Mouse (Mus musculus) forebrain, embryonic 12.5 days (tissue): ENCODE measurements around the gene Pde4c. TPM values are rescaled to one million over a fixed set of nuclear protein-coding genes. Genes with fewer than 3 reads are reported as not detected.

ENCODE experiments used
- ATAC-seq: fragments of 200-750 bp; cut with Nextera tagmentation; 2 replicates; pipeline ENCODE4 v1.8.0; 2017; ENCODE audit warnings: moderate TSS enrichment; ENCODE audit not compliant: low FRiP score
- H3K27ac ChIP-seq: fragments of 300-500 bp; sonication (generic); 2 replicates; pipeline ENCODE4 v1.5.1; 2016; ENCODE audit warnings: mild to moderate bottlenecking
- H3K27me3 ChIP-seq: fragments of 300-500 bp; sonication (generic); 2 replicates; pipeline ENCODE4 v1.6.1; 2016; ENCODE audit warnings: mild to moderate bottlenecking
- H3K36me3 ChIP-seq: fragments of 300-500 bp; sonication (generic); replicated peaks from 2 replicates; pipeline ENCODE4 v1.6.1; 2016; ENCODE audit warnings: mild to moderate bottlenecking
- H3K4me1 ChIP-seq: fragments of 300-500 bp; sonication (generic); 2 replicates; pipeline ENCODE4 v1.6.1; 2016
- H3K4me2 ChIP-seq: fragments of 300-500 bp; sonication (generic); 2 replicates; pipeline ENCODE4 v1.6.1; 2016; ENCODE audit warnings: mild to moderate bottlenecking, moderate library complexity
- H3K4me3 ChIP-seq: fragments of 300-500 bp; sonication (generic); replicated peaks from 2 replicates; pipeline ENCODE4 v1.5.1; 2016; ENCODE audit warnings: mild to moderate bottlenecking
- H3K9ac ChIP-seq: fragments of 300-500 bp; sonication (generic); 2 replicates; pipeline ENCODE4 v1.6.1; 2016; ENCODE audit warnings: mild to moderate bottlenecking
- H3K9me3 ChIP-seq: fragments of 300-500 bp; sonication (generic); 2 replicates; pipeline ENCODE4 v1.6.1; 2016
- WGBS: fragments of 180-500 bp; shearing (Covaris S2); methylation state at CpG from one replicate; pipeline ENCODE4 v1.1.7; 2016; 5-methylcytosine and 5-hydroxymethylcytosine counted together
- polyA plus RNA-seq: library from polyadenylated mRNA; unstranded; fragments of >200 nt; fragmentation: Nextera tagmentation; extraction: Ambion mirVana; gene quantifications from 2 replicates; pipeline ENCODE4 v1.2.1, GENCODE M21; 2016

The Pde4c gene
- polyA plus RNA-seq, 1 experiment from 2014 or later = 0.17 TPM

DNA sequence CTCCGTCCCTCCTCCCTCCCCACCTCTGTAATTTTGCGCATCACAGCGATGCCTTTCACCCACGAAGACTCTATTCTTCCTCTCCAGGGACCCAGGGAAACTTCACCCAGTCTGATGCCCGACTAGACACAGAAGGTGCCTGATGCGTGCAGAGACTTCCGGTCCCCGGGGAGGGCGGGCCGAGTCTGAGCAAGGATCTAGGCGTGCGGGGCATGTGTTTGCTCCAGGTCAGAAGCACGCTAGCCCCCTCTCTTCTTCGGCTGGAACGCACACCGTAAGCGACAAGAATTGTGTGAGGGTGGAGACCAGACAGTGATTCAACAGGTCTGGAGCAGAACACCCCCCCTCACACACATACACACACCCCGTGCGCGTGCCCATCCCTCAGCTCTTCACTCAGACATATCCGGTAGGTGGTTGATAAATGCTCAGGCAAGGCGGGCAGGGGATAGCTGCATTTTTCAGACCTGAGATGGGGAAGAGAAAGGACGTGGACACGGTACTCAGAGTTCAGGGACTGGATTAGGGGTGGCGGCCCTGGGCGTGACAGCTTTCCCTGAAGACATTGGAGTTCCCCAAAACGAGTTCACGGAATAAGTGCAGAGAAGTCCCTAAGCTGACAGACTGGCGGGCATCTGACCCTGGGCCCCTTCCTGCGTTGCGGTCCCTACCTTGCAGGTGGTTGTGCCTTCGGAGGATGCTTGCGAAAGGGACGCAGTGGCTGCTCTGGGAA lies 42.5 kb downstream of the Pde4c start:
- H3K4me1 ChIP-seq = peaks cover 31% of the 10 kb centered on the region
- H3K9ac ChIP-seq = peak overlapping the region; percentile 61
- 3% methylated on average over 34 of the region's 34 CpGs for WGBS
- no peak overlapping the region for H3K27ac ChIP-seq
- H3K27me3 ChIP-seq = peaks cover 21% of the 10 kb centered on the region
- peak overlapping the region; percentile 52 for H3K4me2 ChIP-seq
- peak overlapping the region; percentile 28 for H3K4me3 ChIP-seq
- no peaks in the 10 kb centered on the region for H3K9me3 ChIP-seq
- no peak for ATAC-seq
- H3K36me3 ChIP-seq = peaks cover 29% of the 10 kb centered on the region

DNA sequence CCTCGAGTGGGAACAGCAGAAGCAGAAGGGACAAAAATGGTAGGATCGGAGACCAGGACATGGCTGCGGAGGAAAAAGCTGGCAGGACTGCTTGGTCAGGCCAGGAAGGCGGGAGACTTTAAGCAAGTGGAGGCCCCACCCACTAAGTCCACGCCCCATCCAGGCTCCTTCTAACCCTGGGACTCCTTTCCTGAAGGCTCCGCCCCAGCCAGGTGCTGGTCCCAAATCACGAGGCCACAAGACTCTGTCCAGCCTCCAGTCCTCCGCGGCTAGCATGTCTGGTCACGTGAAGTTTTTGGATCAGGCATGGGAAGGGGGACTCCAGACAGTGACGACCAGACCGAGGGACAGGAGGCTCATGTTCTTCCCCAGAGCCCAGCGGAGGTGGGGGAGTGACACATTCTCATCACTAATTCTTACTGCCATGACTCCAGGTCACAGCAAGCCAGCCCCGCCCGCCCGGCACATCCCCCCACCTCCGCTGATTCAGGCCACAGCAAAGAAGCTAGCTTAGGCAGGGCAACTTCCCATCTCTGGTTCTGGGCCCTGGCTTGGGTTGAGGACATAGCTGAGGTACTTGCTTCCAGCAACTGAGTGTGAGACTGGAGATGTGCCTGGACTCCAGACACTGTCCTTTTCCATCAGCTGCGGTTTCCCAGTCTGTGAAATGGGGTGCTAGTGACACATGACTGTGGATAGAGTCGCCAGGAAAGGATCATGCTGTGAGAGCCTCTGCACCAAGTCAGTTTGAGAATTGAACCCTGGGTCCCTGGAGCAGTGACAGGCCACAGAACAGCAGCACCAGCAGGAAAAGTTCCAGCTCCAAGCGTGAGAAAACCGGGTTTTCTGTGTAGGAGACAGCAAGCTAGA lies 43.3 kb downstream of the Pde4c start:
- no peaks in the 10 kb centered on the region for H3K9me3 ChIP-seq
- H3K27ac ChIP-seq = no peak overlapping the region
- peak overlapping the region; percentile 52 for H3K4me2 ChIP-seq
- peaks cover 28% of the 10 kb centered on the region for H3K4me1 ChIP-seq
- H3K27me3 ChIP-seq = peaks cover 22% of the 10 kb centered on the region
- peak overlapping the region; percentile 28 for H3K4me3 ChIP-seq
- ATAC-seq = 0 out of 2 replicates have a peak, but pooled peaks have one; percentile 8
- 9% methylated on average over 21 of the region's 21 CpGs for WGBS
- H3K9ac ChIP-seq = peak overlapping the region; percentile 61
- H3K36me3 ChIP-seq = peaks cover 37% of the 10 kb centered on the region

GRCm38 (mm10) chr8:70767503-70767902 lies 44.0 kb downstream of the Pde4c start:
- no peak overlapping the region for H3K4me2 ChIP-seq
- ATAC-seq = no peak
- no peak overlapping the region for H3K27ac ChIP-seq
- peaks cover 28% of the 10 kb centered on the region for H3K4me1 ChIP-seq
- 82% methylated on average over 6 of the region's 6 CpGs for WGBS
- H3K9me3 ChIP-seq = no peaks in the 10 kb centered on the region
- H3K9ac ChIP-seq = no peak overlapping the region
- H3K4me3 ChIP-seq = no peak overlapping the region
- H3K27me3 ChIP-seq = peaks cover 22% of the 10 kb centered on the region
- peaks cover 44% of the 10 kb centered on the region for H3K36me3 ChIP-seq

DNA sequence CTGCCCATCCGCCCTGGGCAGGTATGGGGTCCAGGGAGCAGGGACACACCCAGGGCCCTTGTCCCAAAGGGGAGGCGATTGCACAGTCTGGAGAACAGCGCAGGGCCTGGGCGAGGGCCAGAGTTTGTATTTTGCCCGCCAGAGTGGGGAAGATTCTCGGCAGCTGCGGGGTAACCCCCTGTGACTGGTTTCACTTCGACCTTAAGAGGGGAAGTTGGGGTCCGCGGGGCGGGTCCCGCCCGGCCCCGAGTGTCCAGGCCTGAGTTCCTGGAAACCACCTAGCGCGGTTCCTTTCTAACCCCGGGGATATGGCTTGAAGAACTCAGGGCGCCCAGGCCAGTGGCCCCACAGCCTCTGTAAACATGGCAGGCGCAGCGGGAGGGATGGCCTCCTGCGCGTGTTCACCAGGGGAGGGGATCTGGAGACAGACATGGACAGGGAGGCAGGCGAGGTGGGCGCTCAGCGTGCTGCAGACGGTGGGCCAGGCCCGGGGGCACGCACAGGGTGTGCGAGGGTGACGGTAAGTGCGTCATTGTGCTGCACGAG lies 44.8 kb downstream of the Pde4c start:
- peaks cover 34% of the 10 kb centered on the region for H3K4me1 ChIP-seq
- no peak overlapping the region for H3K4me2 ChIP-seq
- 94% methylated on average over 32 of the region's 32 CpGs for WGBS
- peaks cover 22% of the 10 kb centered on the region for H3K27me3 ChIP-seq
- ATAC-seq = no peak
- no peak overlapping the region for H3K9ac ChIP-seq
- no peak overlapping the region for H3K4me3 ChIP-seq
- H3K27ac ChIP-seq = no peak overlapping the region
- peaks cover 52% of the 10 kb centered on the region for H3K36me3 ChIP-seq
- H3K9me3 ChIP-seq = no peaks in the 10 kb centered on the region

DNA sequence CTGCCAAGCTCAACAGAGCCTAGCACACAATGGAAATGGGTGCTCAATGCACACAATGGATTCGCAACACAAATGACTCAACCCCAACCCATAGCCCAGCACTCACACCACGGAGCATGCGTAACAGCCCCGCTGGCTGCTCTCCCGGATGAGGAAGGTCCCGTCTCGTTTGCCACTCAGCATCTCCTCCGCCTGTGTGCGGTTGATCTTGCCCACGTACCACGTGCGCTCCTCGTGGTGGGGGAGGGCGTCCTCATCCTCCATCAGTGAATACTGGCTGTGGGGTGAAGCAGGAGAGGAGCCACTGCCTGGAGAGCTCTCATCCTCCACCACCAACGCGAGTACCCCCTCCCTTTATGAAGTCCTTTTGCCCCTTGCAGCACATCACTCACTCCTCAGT lies 45.4 kb downstream of the Pde4c start:
- peaks cover 59% of the 10 kb centered on the region for H3K36me3 ChIP-seq
- H3K4me2 ChIP-seq = no peak overlapping the region
- ATAC-seq = peak; percentile 12
- H3K9me3 ChIP-seq = no peaks in the 10 kb centered on the region
- no peak overlapping the region for H3K9ac ChIP-seq
- peaks cover 39% of the 10 kb centered on the region for H3K4me1 ChIP-seq
- WGBS = 85% methylated on average over 16 of the region's 16 CpGs
- H3K4me3 ChIP-seq = no peak overlapping the region
- H3K27ac ChIP-seq = no peak overlapping the region
- H3K27me3 ChIP-seq = peaks cover 22% of the 10 kb centered on the region

GRCm38 (mm10) chr8:70769359-70769758 lies 45.8 kb downstream of the Pde4c start:
- no peak overlapping the region for H3K27ac ChIP-seq
- H3K9me3 ChIP-seq = no peaks in the 10 kb centered on the region
- ATAC-seq = peak; percentile 78
- H3K4me1 ChIP-seq = peaks cover 43% of the 10 kb centered on the region
- H3K36me3 ChIP-seq = peaks cover 63% of the 10 kb centered on the region
- H3K9ac ChIP-seq = no peak overlapping the region
- H3K4me2 ChIP-seq = no peak overlapping the region
- peaks cover 22% of the 10 kb centered on the region for H3K27me3 ChIP-seq
- no peak overlapping the region for H3K4me3 ChIP-seq
- WGBS = 7% methylated on average over 26 of the region's 26 CpGs

DNA sequence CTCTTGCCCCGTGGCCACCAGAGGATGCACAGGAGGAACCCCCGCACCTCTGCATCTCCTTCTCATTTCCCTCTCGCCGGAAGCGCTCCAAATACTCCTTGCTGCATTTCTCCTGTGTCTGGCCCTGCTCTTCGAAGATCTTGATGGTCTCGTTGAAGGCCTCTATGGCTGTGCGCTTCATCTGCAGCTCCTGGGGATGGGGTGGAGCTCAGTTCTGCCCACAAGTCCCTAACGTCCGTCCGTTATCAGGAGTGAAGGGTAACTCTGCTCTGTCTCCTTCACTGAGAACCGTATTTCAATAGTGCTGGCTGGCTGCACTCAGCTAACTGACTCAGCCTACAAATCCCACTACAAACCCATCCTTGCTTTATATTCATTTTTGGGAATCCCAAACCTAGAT lies 46.3 kb downstream of the Pde4c start:
- Histone ChIP-seq H3K4me2 (no peak overlapping the region), H3K9ac (no peak overlapping the region), H3K27me3 (peaks cover 22% of the 10 kb centered on the region), H3K27ac (no peak overlapping the region), H3K4me1 (peaks cover 48% of the 10 kb centered on the region), H3K4me3 (no peak overlapping the region), H3K36me3 (peaks cover 68% of the 10 kb centered on the region), H3K9me3 (no peaks in the 10 kb centered on the region)
- no peak for ATAC-seq
- 73% methylated on average over 12 of the region's 12 CpGs for WGBS

- Histone ChIP-seq H3K4me1 (peaks cover 52% of the 10 kb centered on the region), H3K27me3 (peaks cover 22% of the 10 kb centered on the region), H3K4me3 (no peak overlapping the region), H3K4me2 (no peak overlapping the region), H3K9me3 (no peaks in the 10 kb centered on the region), H3K27ac (no peak overlapping the region), H3K36me3 (peaks cover 70% of the 10 kb centered on the region), H3K9ac (no peak overlapping the region; the same call in 1 of the 2 replicates)
- ATAC-seq = no peak
- 95% methylated on average over 13 of the region's 13 CpGs for WGBS
These were observed 47.2 kb downstream of the Pde4c start for GRCm38 (mm10) chr8:70770748-70771147.

- peaks cover 51% of the 10 kb centered on the region for H3K4me1 ChIP-seq
- 97% methylated on average over 7 of the region's 7 CpGs for WGBS
- no peak for ATAC-seq
These were observed 47.7 kb downstream of the Pde4c start for GRCm38 (mm10) chr8:70771217-70771616.

GRCm38 (mm10) chr8:70772075-70772474 lies 48.6 kb downstream of the Pde4c start:
- no peak overlapping the region for H3K4me3 ChIP-seq
- H3K27me3 ChIP-seq = peaks cover 11% of the 10 kb centered on the region
- peaks cover 70% of the 10 kb centered on the region for H3K36me3 ChIP-seq
- H3K9me3 ChIP-seq = no peaks in the 10 kb centered on the region
- ATAC-seq = no peak
- 92% methylated on average over 13 of the region's 13 CpGs for WGBS
- H3K4me2 ChIP-seq = no peak overlapping the region
- no peak overlapping the region for H3K27ac ChIP-seq
- H3K9ac ChIP-seq = no peak overlapping the region
- peaks cover 43% of the 10 kb centered on the region for H3K4me1 ChIP-seq

More at GRCm38 (mm10) chr8:70771217-70771616, 47.7 kb downstream of the Pde4c start:
- Histone ChIP-seq H3K4me2 (no peak overlapping the region), H3K9me3 (no peaks in the 10 kb centered on the region), H3K9ac (no peak overlapping the region), H3K4me3 (no peak overlapping the region), H3K36me3 (peaks cover 70% of the 10 kb centered on the region), H3K27me3 (peaks cover 20% of the 10 kb centered on the region), H3K27ac (no peak overlapping the region)

GRCm38 (mm10) chr8:70772890-70773289 lies 49.4 kb downstream of the Pde4c start:
- no peaks in the 10 kb centered on the region for H3K9me3 ChIP-seq
- peaks cover 5% of the 10 kb centered on the region for H3K27me3 ChIP-seq
- H3K36me3 ChIP-seq = peaks cover 65% of the 10 kb centered on the region
- 90% methylated on average over 9 of the region's 9 CpGs for WGBS
- no peak overlapping the region for H3K27ac ChIP-seq
- H3K4me3 ChIP-seq = no peak overlapping the region
- no peak overlapping the region for H3K4me2 ChIP-seq
- ATAC-seq = no peak
- no peak overlapping the region for H3K9ac ChIP-seq
- peaks cover 44% of the 10 kb centered on the region for H3K4me1 ChIP-seq

GRCm38 (mm10) chr8:70773410-70773809 lies 49.9 kb downstream of the Pde4c start:
- 0 out of 2 replicates have a peak overlapping the region, but pooled peaks have one; percentile 2 for H3K4me3 ChIP-seq
- WGBS = 82% methylated on average over 5 of the region's 5 CpGs
- H3K4me2 ChIP-seq = no peak overlapping the region
- ATAC-seq = no peak
- H3K27me3 ChIP-seq = 0 out of 2 replicates have a peak, but pooled peaks cover 4% of the 10 kb centered on the region
- H3K4me1 ChIP-seq = peaks cover 49% of the 10 kb centered on the region
- H3K27ac ChIP-seq = peak overlapping the region; percentile 47; the same call in 1 of the 2 replicates
- 0 out of 2 replicates have a peak overlapping the region, but pooled peaks have one; percentile 36 for H3K9ac ChIP-seq
- H3K36me3 ChIP-seq = peaks cover 60% of the 10 kb centered on the region
- no peaks in the 10 kb centered on the region for H3K9me3 ChIP-seq
